Mouse (Mus musculus): ENCODE measurements around the gene Olfm2.

- no peak for TF ChIP-seq CTCF (IDR thresholded peaks at IDR 0.05; ENCODE audit: borderline replicate concordance, extremely low read depth, insufficient read depth, insufficient read length)
- no peak for TF ChIP-seq POLR2A (IDR thresholded peaks at IDR 0.05; ENCODE audit: borderline replicate concordance, extremely low read depth, insufficient read depth, insufficient read length, poor library complexity, severe bottlenecking)
Observed at GRCm38 (mm10) chr9:20746017-20746660, at the start of gene Olfm2.
